Mouse (Mus musculus): Measurements from ENCODE around the gene Gm6793.
A peak's percentile ranks its signal among the peaks of the same experiment; 100 is the strongest.

Gene Gm6793

DNA sequence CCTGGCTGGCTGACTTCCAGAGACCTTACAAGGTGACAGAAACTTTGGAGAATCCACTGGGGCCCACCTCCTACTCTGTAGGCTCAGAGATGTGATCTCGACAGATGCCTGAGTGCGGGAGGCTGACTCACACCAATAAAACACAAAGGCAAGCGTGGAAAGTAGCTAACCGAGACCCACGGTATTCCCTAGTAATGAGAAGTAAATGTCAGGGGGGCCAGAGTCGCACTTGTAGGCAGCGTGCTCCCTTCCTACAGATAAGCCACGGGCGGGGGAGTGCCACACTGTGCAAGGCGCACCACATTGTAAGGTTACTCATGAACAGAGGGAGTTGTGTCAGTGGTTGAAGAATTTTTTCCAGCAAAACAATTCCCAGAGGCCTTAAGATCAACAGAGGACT is 30.3 kb downstream of the Gm6793 start:
- DNase-seq (ENCODE audit: low read depth, low spot score): no peak

DNA sequence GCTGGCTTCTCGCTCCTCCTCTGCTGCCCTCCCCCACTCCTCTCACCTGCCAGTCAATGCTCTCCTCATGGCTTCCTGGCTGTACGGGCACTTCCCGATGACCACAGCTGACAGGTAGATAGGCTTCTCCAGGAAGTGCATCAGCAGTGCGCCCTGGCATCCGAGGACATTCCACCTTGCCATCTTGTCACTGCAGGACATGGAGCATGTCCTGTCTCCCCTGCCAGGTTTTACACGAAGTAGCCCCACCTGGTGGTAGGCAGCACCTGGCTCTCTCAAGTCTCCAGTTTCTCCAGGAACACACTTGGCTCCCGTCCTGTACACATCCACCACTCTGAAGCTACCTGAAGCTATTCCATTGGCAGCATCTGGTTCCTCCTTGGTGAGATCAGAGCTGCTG is 32.7 kb downstream of the Gm6793 start:
- DNase-seq (ENCODE audit: low read depth, low spot score): peak; percentile 68

DNA sequence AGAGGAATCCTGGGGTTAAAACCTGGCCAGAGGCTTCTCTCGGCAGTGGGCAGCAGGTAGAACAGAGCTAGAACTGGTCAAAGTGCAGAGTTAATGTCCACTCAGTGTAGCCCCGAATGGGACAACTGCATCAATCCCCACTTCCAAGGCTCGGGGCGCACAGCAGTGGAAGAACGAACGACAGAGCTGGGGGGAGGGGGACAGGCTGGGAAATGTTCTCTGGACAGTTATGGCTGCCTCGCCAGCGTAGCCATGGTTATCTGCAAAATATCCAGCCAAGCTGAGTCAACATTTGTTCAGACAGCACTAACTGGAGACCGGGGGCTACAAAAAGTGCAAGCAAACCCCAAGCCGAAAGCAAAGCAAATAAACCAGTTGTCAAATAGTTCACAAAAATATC is 36.7 kb downstream of the Gm6793 start:
- DNase-seq (ENCODE audit: low read depth, low spot score): no peak

DNA sequence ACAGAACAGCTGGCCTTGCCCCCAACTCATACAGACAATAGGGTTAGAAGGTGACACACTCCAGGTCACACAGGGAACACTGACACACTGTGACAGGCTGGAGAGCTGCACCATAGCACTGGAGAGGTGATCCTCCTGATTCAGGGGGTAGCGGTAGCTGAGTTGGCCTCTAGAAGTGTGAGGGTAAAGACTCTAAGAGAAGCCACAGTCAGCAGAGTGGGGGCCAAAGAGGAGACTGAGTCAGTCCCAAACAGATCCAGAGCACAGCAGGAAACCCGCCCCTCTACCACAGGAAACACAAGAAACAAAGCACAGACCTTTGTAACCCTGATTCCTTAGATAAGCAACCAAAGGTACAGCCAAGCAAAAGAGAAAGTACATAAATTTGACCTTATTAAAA is 38.5 kb downstream of the Gm6793 start:
- DNase-seq (ENCODE audit: low read depth, low spot score): no peak

DNA sequence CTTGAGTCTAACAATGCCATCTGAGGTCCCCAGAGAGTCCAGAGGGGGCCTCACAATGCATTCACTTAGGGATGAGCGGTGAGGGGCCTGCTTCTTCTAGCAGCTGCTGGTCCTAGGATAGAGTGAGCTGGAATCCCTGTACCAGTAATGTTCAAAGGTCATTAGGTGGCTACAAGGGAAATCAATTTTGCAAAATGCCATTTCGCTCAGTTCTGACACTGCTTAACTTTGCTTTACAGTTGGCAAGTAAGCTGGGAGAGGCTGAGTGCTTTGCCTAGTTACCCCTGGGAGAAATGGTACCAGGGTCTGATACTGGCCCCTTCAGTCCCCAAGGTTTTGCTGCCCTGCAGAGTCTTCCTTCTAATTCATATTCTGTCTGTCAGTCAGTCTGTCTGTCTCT is 39.1 kb downstream of the Gm6793 start:
- DNase-seq (ENCODE audit: low read depth, low spot score): no peak

- no peak for DNase-seq (ENCODE audit: low read depth, low spot score)
Measured at GRCm38 (mm10) chr8:111974138-111974537, 40.7 kb downstream of the Gm6793 start.

DNA sequence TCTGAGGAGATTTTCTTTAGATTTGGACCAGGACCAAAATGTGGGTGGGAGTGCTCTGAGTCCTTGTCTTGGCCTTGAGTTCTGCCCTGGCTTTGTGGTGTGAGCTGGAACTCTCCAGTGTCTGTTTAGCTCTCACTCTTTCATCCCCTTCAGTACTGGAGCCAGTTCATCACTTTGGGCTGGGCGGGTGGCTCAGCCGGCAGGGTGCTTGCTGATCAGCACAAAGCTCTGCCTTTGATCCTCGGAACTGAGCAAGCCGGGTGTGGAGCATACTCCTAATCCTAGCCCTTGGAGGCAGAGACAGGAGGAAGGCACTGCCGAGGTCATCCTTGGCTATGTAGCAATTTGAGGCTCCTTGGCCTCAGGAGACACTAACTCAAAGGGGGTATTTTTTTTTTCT is 45.8 kb downstream of the Gm6793 start:
- peak; percentile 86 for DNase-seq (ENCODE audit: low read depth, low spot score)

- peak; percentile 65 for DNase-seq (ENCODE audit: low read depth, low spot score)
Measured at GRCm38 (mm10) chr8:111968541-111968940, 46.3 kb downstream of the Gm6793 start.

GRCm38 (mm10) chr8:111967246-111967870 is 47.5 kb downstream of the Gm6793 start:
- peak; percentile 59 for DNase-seq (ENCODE audit: low read depth, low spot score)

GRCm38 (mm10) chr8:111964849-111965561 is 49.8 kb downstream of the Gm6793 start:
- DNase-seq (ENCODE audit: low read depth, low spot score): peak; percentile 64

GRCm38 (mm10) chr8:111964351-111964750 is 50.5 kb downstream of the Gm6793 start:
- no peak for DNase-seq (ENCODE audit: low read depth, low spot score)

GRCm38 (mm10) chr8:111963546-111963945 is 51.3 kb downstream of the Gm6793 start:
- DNase-seq (ENCODE audit: low read depth, low spot score): peak; percentile 75

Data from ZHBTc4 (cell line).